Mouse (Mus musculus): ENCODE data around the gene Cep164. TPM values are rescaled to one million over a fixed set of nuclear protein-coding genes. Genes with fewer than 3 reads are reported as not detected.

Gene Cep164
- polyA plus RNA-seq, 1 experiment from 2014 or later, result 27.5 TPM

DNA sequence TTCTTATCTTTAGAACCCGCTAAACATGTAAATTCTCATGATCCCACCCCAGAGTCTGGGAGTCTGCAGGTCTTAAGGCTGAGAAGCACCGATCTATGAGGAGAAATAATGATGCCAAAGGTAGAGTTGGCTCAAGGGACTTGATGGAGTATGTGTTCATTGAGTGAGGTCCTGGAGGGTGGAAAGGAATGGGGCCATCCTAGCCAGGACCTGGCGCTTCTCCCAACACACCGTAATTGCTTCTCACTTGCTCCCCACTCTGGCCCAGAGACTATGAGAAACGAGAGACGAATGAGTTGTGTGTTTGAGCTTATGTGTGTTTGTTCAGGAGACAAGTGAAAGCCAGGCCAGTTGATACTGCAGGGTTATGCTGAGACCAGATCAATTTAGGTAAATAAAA, 13.0 kb upstream of the Cep164 start:
- Histone ChIP-seq H3K36me3 (ENCODE audit: control insufficient read depth, insufficient read depth, low read length) (no peaks in the 10 kb centered on the region), H3K27me3 (replicated peaks; ENCODE audit: control insufficient read depth, insufficient read depth, low read length) (no peaks in the 10 kb centered on the region), H3K9me3 (ENCODE audit: control insufficient read depth, low read length) (no peaks in the 10 kb centered on the region), H3K4me2 (ENCODE audit: low read length) (no peak overlapping the region), H3K27ac (ENCODE audit: low read depth) (no peak overlapping the region), H3K4me1 (replicated peaks; ENCODE audit: control insufficient read depth, insufficient read depth, low read length) (peaks cover 22% of the 10 kb centered on the region), H3K9ac (ENCODE audit: low read length) (no peak overlapping the region), H3K4me3 (ENCODE audit: low read depth, low read length) (no peak overlapping the region)
- 71% methylated on average over 6 of the region's 6 CpGs for WGBS
- ATAC-seq (replicated peaks; ENCODE audit: low FRiP score, low TSS enrichment, low read depth) (no peak), DNase-seq (ENCODE audit: low spot score) (no peak)

DNA sequence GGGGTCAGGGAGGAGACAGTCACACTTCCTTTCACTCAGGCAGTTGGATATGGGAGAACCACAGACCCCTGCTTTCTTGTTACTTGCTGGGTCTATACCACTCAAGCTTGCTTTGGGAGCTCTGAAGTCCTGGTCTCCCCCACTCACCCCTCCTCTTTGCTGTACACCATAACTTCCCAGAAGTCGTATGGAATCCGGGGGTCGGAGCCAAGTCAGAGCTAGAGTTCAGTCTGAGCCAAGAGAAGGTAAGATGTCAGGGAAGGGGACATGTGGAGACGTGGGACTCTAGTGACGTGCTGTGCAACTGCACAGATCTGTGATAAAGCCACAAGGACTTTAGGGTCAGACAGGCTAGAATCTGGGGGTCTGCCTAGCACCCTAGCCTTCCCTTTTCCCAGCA, 11.8 kb upstream of the Cep164 start:
- Histone ChIP-seq H3K27me3 (replicated peaks; ENCODE audit: control insufficient read depth, insufficient read depth, low read length) (no peaks in the 10 kb centered on the region), H3K9ac (ENCODE audit: low read length) (peak overlapping the region; percentile 71; the same call in 1 of the 2 replicates), H3K36me3 (ENCODE audit: control insufficient read depth, insufficient read depth, low read length) (no peaks in the 10 kb centered on the region), H3K4me2 (ENCODE audit: low read length) (peak overlapping the region; percentile 92), H3K4me3 (ENCODE audit: low read depth, low read length) (peak overlapping the region; percentile 70; the same call in 1 of the 2 replicates), H3K27ac (ENCODE audit: low read depth) (no peak overlapping the region), H3K4me1 (replicated peaks; ENCODE audit: control insufficient read depth, insufficient read depth, low read length) (peaks cover 22% of the 10 kb centered on the region), H3K9me3 (ENCODE audit: control insufficient read depth, low read length) (no peaks in the 10 kb centered on the region)
- 59% methylated on average over 5 of the region's 5 CpGs for WGBS
- no peak for ATAC-seq (replicated peaks; ENCODE audit: low FRiP score, low TSS enrichment, low read depth)
- no peak for DNase-seq (ENCODE audit: low spot score)

DNA sequence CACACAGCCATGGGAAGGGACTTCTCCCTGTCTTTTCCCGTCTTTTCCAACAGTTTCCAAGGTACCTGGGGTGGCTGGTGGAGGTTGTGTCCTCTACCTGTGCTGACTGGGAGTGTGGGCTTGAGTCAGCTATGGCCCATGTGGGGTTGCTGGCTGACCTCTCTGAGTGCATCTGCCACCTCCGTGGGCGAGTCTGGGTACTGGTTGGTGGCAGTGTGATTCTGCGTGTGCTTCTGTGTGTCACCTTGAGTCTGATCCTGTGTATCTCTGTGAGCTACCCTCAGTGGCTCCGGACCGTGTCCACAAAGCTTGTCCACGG, 11.4 kb upstream of the Cep164 start:
- Histone ChIP-seq H3K27ac (ENCODE audit: low read depth) (no peak overlapping the region), H3K27me3 (replicated peaks; ENCODE audit: control insufficient read depth, insufficient read depth, low read length) (no peaks in the 10 kb centered on the region), H3K36me3 (ENCODE audit: control insufficient read depth, insufficient read depth, low read length) (no peaks in the 10 kb centered on the region), H3K9ac (ENCODE audit: low read length) (peak overlapping the region; percentile 71), H3K9me3 (ENCODE audit: control insufficient read depth, low read length) (no peaks in the 10 kb centered on the region), H3K4me1 (replicated peaks; ENCODE audit: control insufficient read depth, insufficient read depth, low read length) (peaks cover 22% of the 10 kb centered on the region), H3K4me3 (ENCODE audit: low read depth, low read length) (peak overlapping the region; percentile 70), H3K4me2 (ENCODE audit: low read length) (peak overlapping the region; percentile 92)
- DNase-seq (ENCODE audit: low spot score), result no peak
- ATAC-seq (replicated peaks; ENCODE audit: low FRiP score, low TSS enrichment, low read depth), result no peak
- WGBS, result 79% methylated on average over 7 of the region's 7 CpGs

DNA sequence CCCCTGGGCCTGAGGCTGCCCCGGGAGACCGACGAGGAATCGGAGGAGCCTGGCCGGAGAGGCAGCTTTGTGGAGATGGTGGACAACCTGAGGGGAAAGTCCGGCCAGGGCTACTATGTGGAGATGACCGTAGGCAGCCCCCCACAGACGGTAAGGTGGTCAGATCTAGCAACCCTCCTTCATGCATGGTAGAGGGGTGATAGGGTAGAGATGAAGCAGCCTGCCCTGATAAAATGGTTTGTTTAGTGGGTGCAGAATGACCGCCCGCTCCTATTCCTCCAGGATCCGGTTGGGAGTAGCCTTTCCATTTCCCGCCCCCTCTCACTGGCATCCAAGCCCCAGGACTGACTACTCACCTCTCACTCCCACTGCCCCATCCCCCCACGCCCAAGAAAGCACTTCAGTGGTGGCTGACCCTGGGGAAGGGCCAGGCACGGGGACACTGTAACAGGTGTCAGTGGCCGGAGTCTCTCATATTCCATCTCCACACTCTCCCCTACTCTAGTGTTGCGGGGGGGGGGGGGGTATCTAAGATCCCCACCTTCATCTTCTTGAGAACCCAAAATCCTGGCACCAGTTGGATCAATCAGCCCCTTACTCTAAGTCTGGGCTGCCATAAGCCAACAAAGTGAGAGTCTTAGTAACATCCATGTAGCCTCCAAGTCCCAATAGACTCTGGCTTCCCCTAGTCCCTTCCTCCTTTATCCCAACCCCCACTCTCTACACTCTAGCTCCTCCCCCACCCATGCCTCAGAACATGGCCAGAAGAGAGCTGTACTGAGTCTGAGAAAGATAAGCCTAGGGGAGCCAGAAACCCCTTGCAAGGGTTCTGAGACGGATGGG, 10.9 kb upstream of the Cep164 start:
- H3K27me3 ChIP-seq (replicated peaks; ENCODE audit: control insufficient read depth, insufficient read depth, low read length), result no peaks in the 10 kb centered on the region
- H3K27ac ChIP-seq (ENCODE audit: low read depth), result no peak overlapping the region
- H3K9ac ChIP-seq (ENCODE audit: low read length), result peak overlapping the region; percentile 71
- H3K4me2 ChIP-seq (ENCODE audit: low read length), result peak overlapping the region; percentile 92
- H3K36me3 ChIP-seq (ENCODE audit: control insufficient read depth, insufficient read depth, low read length), result no peaks in the 10 kb centered on the region
- ATAC-seq (replicated peaks; ENCODE audit: low FRiP score, low TSS enrichment, low read depth), result peak; percentile 63; the same call in 1 of the 2 replicates
- 15% methylated on average over 17 of the region's 17 CpGs for WGBS
- H3K9me3 ChIP-seq (ENCODE audit: control insufficient read depth, low read length), result no peaks in the 10 kb centered on the region
- H3K4me3 ChIP-seq (ENCODE audit: low read depth, low read length), result peak overlapping the region; percentile 70
- H3K4me1 ChIP-seq (replicated peaks; ENCODE audit: control insufficient read depth, insufficient read depth, low read length), result peaks cover 22% of the 10 kb centered on the region
- DNase-seq (ENCODE audit: low spot score), result peak; percentile 64

DNA sequence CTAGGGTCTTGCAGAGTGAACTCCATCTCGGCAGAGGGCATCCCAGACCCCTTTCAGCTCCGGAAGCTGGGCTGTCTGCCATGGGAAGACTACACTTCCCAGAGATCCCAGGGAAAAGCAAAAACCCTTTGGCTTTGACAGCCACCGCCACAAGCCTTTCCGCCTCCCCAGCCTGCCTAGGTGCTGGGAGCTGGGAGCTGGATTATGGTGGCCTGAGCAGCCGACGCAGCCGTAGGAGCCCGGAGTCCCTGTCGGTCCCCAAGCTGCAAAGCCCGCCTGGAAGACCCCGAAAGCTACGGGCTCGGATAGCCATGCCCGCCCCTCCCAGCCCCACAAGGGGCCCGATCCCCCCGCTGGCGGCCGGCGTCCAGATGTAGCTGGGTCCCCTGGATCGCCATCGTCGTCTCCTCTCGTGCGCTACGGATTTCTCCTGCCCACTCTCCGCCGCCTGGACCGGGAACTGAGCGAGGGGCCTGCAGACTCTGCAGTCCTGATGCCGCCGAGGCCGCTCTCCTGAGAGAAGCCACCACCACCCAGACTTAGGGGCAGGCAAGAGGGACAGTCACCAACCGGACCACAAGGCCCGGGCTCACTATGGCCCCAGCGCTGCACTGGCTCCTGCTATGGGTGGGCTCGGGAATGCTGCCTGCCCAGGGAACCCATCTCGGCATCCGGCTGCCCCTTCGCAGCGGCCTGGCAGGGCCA, 10.1 kb upstream of the Cep164 start, which contains the start of gene Bace1:
TSS of gene Bace1 (plus strand) at position 147 of the 705 bp plus-strand sequence.
- DNase-seq (ENCODE audit: low spot score) (peak; percentile 84), ATAC-seq (replicated peaks; ENCODE audit: low FRiP score, low TSS enrichment, low read depth) (peak; percentile 74)
- peak within 1 kb of the TSS; percentile 92 for H3K4me2 ChIP-seq (ENCODE audit: low read length)
- H3K9ac ChIP-seq (ENCODE audit: low read length), result peak within 1 kb of the TSS; percentile 71
- no peaks in the 10 kb centered on the region for H3K36me3 ChIP-seq (ENCODE audit: control insufficient read depth, insufficient read depth, low read length)
- H3K27me3 ChIP-seq (replicated peaks; ENCODE audit: control insufficient read depth, insufficient read depth, low read length), result no peaks in the 10 kb centered on the region
- H3K4me3 ChIP-seq (ENCODE audit: low read depth, low read length), result peak within 1 kb of the TSS; percentile 70
- H3K27ac ChIP-seq (ENCODE audit: low read depth), result no peak within 1 kb of the TSS
- H3K4me1 ChIP-seq (replicated peaks; ENCODE audit: control insufficient read depth, insufficient read depth, low read length), result peaks cover 22% of the 10 kb centered on the region
- under 1% methylated on average over 40 of the region's 40 CpGs for WGBS
- H3K9me3 ChIP-seq (ENCODE audit: control insufficient read depth, low read length), result no peaks in the 10 kb centered on the region

DNA sequence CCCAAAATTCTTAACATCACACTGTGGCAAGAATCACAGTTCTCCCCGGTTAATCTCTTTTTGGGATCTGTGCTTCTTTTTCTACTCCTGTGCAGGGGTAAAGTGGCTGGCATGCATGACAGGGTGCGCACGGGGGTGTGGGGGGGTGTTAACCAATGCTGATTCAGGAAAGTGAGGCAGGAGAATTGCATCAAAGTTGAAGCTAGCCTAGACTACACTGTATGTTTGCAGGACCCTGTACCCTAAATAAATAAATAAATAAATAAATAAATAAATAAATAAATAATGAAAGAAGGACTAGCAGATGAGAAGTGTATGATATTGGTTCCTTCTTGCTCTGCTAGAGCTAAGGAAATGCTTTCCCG, 9.6 kb upstream of the Cep164 start:
- no peak overlapping the region for H3K27ac ChIP-seq (ENCODE audit: low read depth)
- peak overlapping the region; percentile 92 for H3K4me2 ChIP-seq (ENCODE audit: low read length)
- peaks cover 22% of the 10 kb centered on the region for H3K4me1 ChIP-seq (replicated peaks; ENCODE audit: control insufficient read depth, insufficient read depth, low read length)
- no peak overlapping the region for H3K9ac ChIP-seq (ENCODE audit: low read length)
- DNase-seq (ENCODE audit: low spot score) (no peak), ATAC-seq (replicated peaks; ENCODE audit: low FRiP score, low TSS enrichment, low read depth) (peak; percentile 40)
- 25% methylated on average over 4 of the region's 4 CpGs for WGBS
- no peaks in the 10 kb centered on the region for H3K27me3 ChIP-seq (replicated peaks; ENCODE audit: control insufficient read depth, insufficient read depth, low read length)
- no peaks in the 10 kb centered on the region for H3K36me3 ChIP-seq (ENCODE audit: control insufficient read depth, insufficient read depth, low read length)
- no peaks in the 10 kb centered on the region for H3K9me3 ChIP-seq (ENCODE audit: control insufficient read depth, low read length)
- H3K4me3 ChIP-seq (ENCODE audit: low read depth, low read length), result peak overlapping the region; percentile 70

DNA sequence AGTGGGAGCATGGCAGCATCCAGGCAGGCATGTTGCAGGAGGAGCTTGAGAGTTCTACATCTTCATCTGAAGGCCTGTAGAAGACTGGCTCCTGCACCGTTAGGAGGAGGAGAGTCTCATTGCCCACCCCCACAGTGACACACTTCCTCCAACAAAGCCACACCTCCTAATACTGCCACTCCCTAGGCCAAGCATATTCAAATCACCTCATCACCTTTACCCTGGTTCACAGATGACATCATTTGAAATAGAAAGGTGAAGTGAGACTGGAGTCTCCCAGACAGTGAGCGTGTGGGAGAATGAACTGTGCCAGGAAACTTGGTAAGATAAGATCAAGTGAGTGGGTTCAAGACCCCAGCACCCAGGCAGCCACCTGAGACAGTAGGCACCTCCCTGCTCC, 5.0 kb upstream of the Cep164 start:
- no peak for DNase-seq (ENCODE audit: low spot score)
- no peaks in the 10 kb centered on the region for H3K27me3 ChIP-seq (replicated peaks; ENCODE audit: control insufficient read depth, insufficient read depth, low read length)
- H3K4me3 ChIP-seq (ENCODE audit: low read depth, low read length), result no peak overlapping the region
- H3K4me1 ChIP-seq (replicated peaks; ENCODE audit: control insufficient read depth, insufficient read depth, low read length), result no peaks in the 10 kb centered on the region
- H3K9me3 ChIP-seq (ENCODE audit: control insufficient read depth, low read length), result 0 out of 2 replicates have a peak, but pooled peaks cover 2% of the 10 kb centered on the region
- ATAC-seq (replicated peaks; ENCODE audit: low FRiP score, low TSS enrichment, low read depth), result no peak
- no peak overlapping the region for H3K27ac ChIP-seq (ENCODE audit: low read depth)
- no peak overlapping the region for H3K4me2 ChIP-seq (ENCODE audit: low read length)
- no peak overlapping the region for H3K9ac ChIP-seq (ENCODE audit: low read length)
- 77% methylated on average over 2 of the region's 2 CpGs for WGBS
- no peaks in the 10 kb centered on the region for H3K36me3 ChIP-seq (ENCODE audit: control insufficient read depth, insufficient read depth, low read length)

DNA sequence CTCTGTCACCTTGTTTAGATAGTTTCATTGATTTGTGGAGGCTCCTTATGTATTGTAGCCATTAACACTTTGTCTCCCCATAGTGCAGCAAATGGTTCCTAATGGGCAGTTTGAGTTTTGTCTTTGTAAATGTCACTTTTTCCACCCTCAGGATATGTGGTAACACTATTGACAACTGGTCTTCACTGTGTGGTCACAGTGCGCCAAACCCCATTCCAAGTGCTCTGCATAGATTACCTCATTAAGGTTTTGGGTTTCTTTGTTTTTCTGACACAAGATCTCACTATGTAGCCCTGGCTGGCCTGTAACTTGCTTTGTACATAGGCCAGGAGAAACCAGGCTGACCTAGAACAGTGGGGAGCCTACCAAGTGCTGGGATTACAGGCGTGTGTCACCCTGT, 4.4 kb upstream of the Cep164 start:
- 0 out of 2 replicates have a peak, but pooled peaks cover 2% of the 10 kb centered on the region for H3K9me3 ChIP-seq (ENCODE audit: control insufficient read depth, low read length)
- 89% methylated on average over 2 of the region's 2 CpGs for WGBS
- no peak overlapping the region for H3K4me3 ChIP-seq (ENCODE audit: low read depth, low read length)
- no peak for ATAC-seq (replicated peaks; ENCODE audit: low FRiP score, low TSS enrichment, low read depth)
- H3K36me3 ChIP-seq (ENCODE audit: control insufficient read depth, insufficient read depth, low read length), result no peaks in the 10 kb centered on the region
- no peaks in the 10 kb centered on the region for H3K4me1 ChIP-seq (replicated peaks; ENCODE audit: control insufficient read depth, insufficient read depth, low read length)
- H3K4me2 ChIP-seq (ENCODE audit: low read length), result no peak overlapping the region
- no peak overlapping the region for H3K9ac ChIP-seq (ENCODE audit: low read length)
- H3K27ac ChIP-seq (ENCODE audit: low read depth), result no peak overlapping the region
- no peak for DNase-seq (ENCODE audit: low spot score)
- no peaks in the 10 kb centered on the region for H3K27me3 ChIP-seq (replicated peaks; ENCODE audit: control insufficient read depth, insufficient read depth, low read length)
